Comparison of ENCODE assay signal across 17 mouse cellular contexts in the genomic region with DNA sequence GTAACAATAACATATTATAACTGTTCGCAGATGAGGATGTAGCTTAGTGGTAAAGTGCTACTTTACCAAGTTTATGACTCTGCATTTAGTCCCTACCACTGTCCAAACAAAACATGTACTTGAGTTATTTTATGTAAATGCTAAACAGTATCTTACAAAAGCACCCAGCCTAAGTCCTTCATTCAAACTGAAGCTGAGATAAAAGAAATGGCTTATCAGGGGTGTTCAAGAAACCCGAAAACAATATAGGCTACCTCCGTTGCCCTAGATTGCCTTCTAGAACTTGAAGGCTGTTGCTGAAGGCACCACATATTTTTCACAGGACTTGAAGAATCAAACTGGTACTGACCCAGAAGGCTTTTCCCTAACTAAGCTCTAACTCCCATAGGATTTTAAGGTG.
"Had no signal": no experiment of that assay in that cellular context is flagged by ENCODE, and none has a peak within 500 bp of the region (broad histone marks: within the 10 kb centered on the region; RNA-seq: fewer than 3 reads in every experiment).

No protein-coding gene starts in this region.

- H3K4me3 ChIP-seq: left cerebral cortex, adult 2 months; megakaryocyte, embryonic 14.5 days had no signal

- H3K27me3 ChIP-seq: megakaryocyte, embryonic 14.5 days had no signal

- H3K9ac ChIP-seq: lung, embryonic 14.5 days had no signal

- DNase-seq: kidney, adult 18-20 months; kidney, adult 9 months; kidney, postnatal 36 days; layer of hippocampus, adult 9-11 months; layer of hippocampus, postnatal 36 days; lung, embryonic 14.5 days; midbrain, embryonic 14.5 days; thymus, adult 18-20 months; thymus, postnatal 14 days; thymus, postnatal 4 days had no signal

- H3K4me2 ChIP-seq: lung, embryonic 14.5 days; midbrain, embryonic 11.5 days had no signal

- H3K9me3 ChIP-seq: megakaryocyte, embryonic 14.5 days had no signal

- ATAC-seq: intestine, embryonic 16.5 days; lung, postnatal 0 days had no signal

- H3K27ac ChIP-seq: kidney, postnatal 0 days; left cerebral cortex, adult 2 months; macrophage had no signal
